Mouse (Mus musculus) midbrain, postnatal 0 days (tissue): ENCODE data around the gene Grpel1. TPM values are rescaled to one million over a fixed set of nuclear protein-coding genes. Genes with fewer than 3 reads are reported as not detected.

Experiments used
- ATAC-seq: fragments of 200-750 bp; cut with Nextera tagmentation; 2 replicates; pipeline ENCODE4 v1.8.0; 2017; ENCODE audit warnings: moderate number of reproducible peaks, mild to moderate bottlenecking, moderate TSS enrichment, moderate library complexity; ENCODE audit not compliant: low FRiP score
- DNase-seq: peaks from one replicate; pipeline ENCODE4 v3.0.0-alpha.2; 2015; ENCODE audit warnings: low spot score
- H3K27ac ChIP-seq: fragments of 300-500 bp; sonication (generic); 2 replicates; pipeline ENCODE4 v1.5.1; 2014; ENCODE audit warnings: low read depth, mild to moderate bottlenecking, low read length, mixed read lengths
- H3K27me3 ChIP-seq: fragments of 300-500 bp; sonication (generic); 2 replicates; pipeline ENCODE4 v1.6.1; 2014; ENCODE audit warnings: low read length, control low read depth, mixed read lengths; ENCODE audit not compliant: insufficient read depth
- H3K36me3 ChIP-seq: fragments of 300-500 bp; sonication (generic); 2 replicates; pipeline ENCODE4 v1.6.1; 2014; ENCODE audit warnings: low read length, control low read depth, mixed read lengths; ENCODE audit not compliant: insufficient read depth
- H3K4me1 ChIP-seq: fragments of 300-500 bp; sonication (generic); 2 replicates; pipeline ENCODE4 v1.6.1; 2014; ENCODE audit warnings: mild to moderate bottlenecking, control low read depth, antibody characterized with exemption, low read length, mixed read lengths; ENCODE audit not compliant: insufficient read depth
- H3K4me2 ChIP-seq: fragments of 300-500 bp; sonication (generic); 2 replicates; pipeline ENCODE4 v1.6.1; 2014; ENCODE audit warnings: low read depth, mild to moderate bottlenecking, low read length, mixed read lengths; ENCODE audit not compliant: poor library complexity, severe bottlenecking
- H3K4me3 ChIP-seq: fragments of 300-500 bp; sonication (generic); 2 replicates; pipeline ENCODE4 v1.5.1; 2014; ENCODE audit warnings: low read depth, mild to moderate bottlenecking, low read length, moderate library complexity
- H3K9ac ChIP-seq: fragments of 300-500 bp; sonication (generic); replicated peaks from 2 replicates; pipeline ENCODE4 v1.6.1; 2014; ENCODE audit warnings: mild to moderate bottlenecking, low read length, moderate library complexity, mixed read lengths; ENCODE audit not compliant: poor library complexity, severe bottlenecking
- H3K9me3 ChIP-seq: fragments of 300-500 bp; sonication (generic); 2 replicates; pipeline ENCODE4 v1.6.1; 2016; ENCODE audit warnings: low read length, control low read depth
- CTCF ChIP-seq: IDR thresholded peaks from 2 replicates; pipeline ENCODE4 v1.5.1; 2016; ENCODE audit warnings: antibody characterized with exemption, mild to moderate bottlenecking
- WGBS: fragments of 180-500 bp; shearing (Covaris S2); extraction: QIAGEN DNeasy Blood & Tissue Kit; methylation state at CpG from one replicate; pipeline ENCODE4 v1.1.7; 2014; 5-methylcytosine and 5-hydroxymethylcytosine counted together
- polyA plus RNA-seq: library from polyadenylated mRNA; unstranded; fragments of >200 nt; fragmentation: Nextera tagmentation; extraction: Ambion mirVana; gene quantifications from 2 replicates; pipeline ENCODE4 v1.2.1, GENCODE M21; 2015
- total RNA-seq: library from RNA; depleted of rRNA; stranded (reverse); fragments of >200 nt; gene quantifications from 2 replicates; pipeline ENCODE4 v1.2.3, GENCODE M21; 2014; rRNA removed

Grpel1 gene
- total RNA-seq: 16.2 and 16.3 TPM in 2 replicates
- polyA plus RNA-seq: 38.4 and 43.4 TPM in 2 replicates

GRCm38 (mm10) chr5:36464709-36465661 lies at the start of gene Grpel1:
Grpel1 (plus strand) TSS chr5:36464998.
- Histone ChIP-seq H3K4me1 (peaks cover 6% of the 10 kb centered on the region; the same call in 1 of the 2 replicates), H3K27ac (peak within 1 kb of the TSS; percentile 80), H3K4me2 (peak within 1 kb of the TSS; percentile 97), H3K9me3 (no peaks in the 10 kb centered on the region), H3K9ac (peak within 1 kb of the TSS; percentile 91), H3K4me3 (peak within 1 kb of the TSS; percentile 95), H3K27me3 (no peaks in the 10 kb centered on the region), H3K36me3 (no peaks in the 10 kb centered on the region; the same call in none of the 2 replicates)
- DNase-seq: peak; percentile 100
- no peak for TF ChIP-seq CTCF
- ATAC-seq: peak; percentile 95
- WGBS: under 1% methylated on average over 68 of the region's 68 CpGs

GRCm38 (mm10) chr5:36419861-36420260 lies 44.9 kb upstream of the Grpel1 start:
- 79% methylated on average over 3 of the region's 3 CpGs for WGBS
- H3K9ac ChIP-seq: no peak overlapping the region
- ATAC-seq: no peak

GRCm38 (mm10) chr5:36422689-36423088 lies 42.1 kb upstream of the Grpel1 start:
- no peak for ATAC-seq
- Histone ChIP-seq H3K9me3 (no peaks in the 10 kb centered on the region), H3K4me3 (no peak overlapping the region), H3K4me2 (no peak overlapping the region), H3K27ac (no peak overlapping the region), H3K4me1 (no peaks in the 10 kb centered on the region), H3K9ac (no peak overlapping the region), H3K27me3 (no peaks in the 10 kb centered on the region), H3K36me3 (no peaks in the 10 kb centered on the region)
- TF ChIP-seq CTCF: no peak
- no peak for DNase-seq

More at GRCm38 (mm10) chr5:36419861-36420260, 44.9 kb upstream of the Grpel1 start:
- no peak overlapping the region for H3K4me3 ChIP-seq
- no peak for DNase-seq
- H3K9me3 ChIP-seq: no peaks in the 10 kb centered on the region
- no peaks in the 10 kb centered on the region for H3K4me1 ChIP-seq
- H3K27me3 ChIP-seq: no peaks in the 10 kb centered on the region
- H3K36me3 ChIP-seq: no peaks in the 10 kb centered on the region
- H3K27ac ChIP-seq: no peak overlapping the region
- TF ChIP-seq CTCF: no peak
- no peak overlapping the region for H3K4me2 ChIP-seq

- no peak overlapping the region for H3K4me3 ChIP-seq
- H3K4me1 ChIP-seq: no peaks in the 10 kb centered on the region
- H3K4me2 ChIP-seq: no peak overlapping the region
- TF ChIP-seq CTCF: no peak
- ATAC-seq: no peak
- H3K9me3 ChIP-seq: no peaks in the 10 kb centered on the region
- H3K27me3 ChIP-seq: no peaks in the 10 kb centered on the region
- no peaks in the 10 kb centered on the region for H3K36me3 ChIP-seq
- H3K9ac ChIP-seq: no peak overlapping the region
- H3K27ac ChIP-seq: no peak overlapping the region
- DNase-seq: no peak
These were observed 40.1 kb upstream of the Grpel1 start for GRCm38 (mm10) chr5:36424676-36425075.

GRCm38 (mm10) chr5:36426404-36426803 lies 38.4 kb upstream of the Grpel1 start:
- no peak overlapping the region for H3K9ac ChIP-seq
- 76% methylated on average over 5 of the region's 5 CpGs for WGBS
- no peaks in the 10 kb centered on the region for H3K9me3 ChIP-seq
- no peaks in the 10 kb centered on the region for H3K4me1 ChIP-seq
- TF ChIP-seq CTCF: no peak
- H3K4me3 ChIP-seq: no peak overlapping the region
- no peaks in the 10 kb centered on the region for H3K36me3 ChIP-seq
- ATAC-seq (no peak), DNase-seq (no peak)
- H3K27me3 ChIP-seq: no peaks in the 10 kb centered on the region
- H3K4me2 ChIP-seq: no peak overlapping the region
- H3K27ac ChIP-seq: no peak overlapping the region

GRCm38 (mm10) chr5:36427831-36428230 lies 37.0 kb upstream of the Grpel1 start:
- no peak overlapping the region for H3K9ac ChIP-seq
- DNase-seq (no peak), ATAC-seq (no peak)
- WGBS: 54% methylated on average over 11 of the region's 11 CpGs
- H3K4me3 ChIP-seq: no peak overlapping the region
- no peaks in the 10 kb centered on the region for H3K36me3 ChIP-seq
- H3K4me1 ChIP-seq: no peaks in the 10 kb centered on the region
- H3K4me2 ChIP-seq: no peak overlapping the region
- no peak for TF ChIP-seq CTCF
- H3K27me3 ChIP-seq: no peaks in the 10 kb centered on the region
- no peak overlapping the region for H3K27ac ChIP-seq
- H3K9me3 ChIP-seq: no peaks in the 10 kb centered on the region
